Mouse (Mus musculus) brain, embryonic 14.5 days (tissue): ENCODE measurements at regions not wholly inside any gene's neighbourhood (a gene's known extent, or its start where the extent isn't known, plus 50 kb on each side); places are given as distances from the start of the nearest gene placed in this dataset.

ENCODE experiments used
- CTCF ChIP-seq: fragments of 200-500 bp; IDR thresholded peaks from 2 replicates; pipeline ENCODE4 v1.5.1; 2012; ENCODE audit warnings: inconsistent platforms, mild to moderate bottlenecking, moderate library complexity, borderline replicate concordance; ENCODE audit not compliant: insufficient read depth, insufficient read length; ENCODE audit errors: extremely low read depth
- POLR2A ChIP-seq: fragments of 200-500 bp; IDR thresholded peaks from 2 replicates; pipeline ENCODE4 v1.6.1; 2012; ENCODE audit warnings: mild to moderate bottlenecking, inconsistent platforms, borderline replicate concordance; ENCODE audit not compliant: poor library complexity, insufficient read depth, insufficient read length, severe bottlenecking; ENCODE audit errors: extremely low read depth

DNA sequence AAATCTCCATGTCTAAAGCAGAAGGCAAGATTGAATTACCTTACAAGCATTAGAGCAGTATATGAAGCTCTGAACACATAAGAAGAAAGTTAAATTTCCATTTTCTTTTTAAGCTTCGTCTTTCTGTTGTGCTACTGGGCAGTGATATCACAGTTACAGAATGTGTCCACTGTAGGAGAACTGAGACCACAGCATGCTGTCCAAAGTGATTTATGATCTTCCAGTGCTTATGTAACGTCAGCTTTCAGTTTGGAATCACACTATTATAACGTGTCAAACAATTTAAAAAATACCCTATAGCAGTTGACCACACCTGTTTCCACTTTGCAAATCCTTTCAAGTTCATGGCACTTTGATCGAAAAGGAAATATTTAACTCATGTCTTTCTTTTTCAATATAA, 221.7 kb downstream of the Pros1 start:
- TF ChIP-seq POLR2A: no peak
- no peak for TF ChIP-seq CTCF
